Mouse (Mus musculus) heart, embryonic 12.5 days (tissue): Measurements from ENCODE around the gene Mapk8ip3. TPM values are rescaled to one million over a fixed set of nuclear protein-coding genes. Genes with fewer than 3 reads are reported as not detected.

Experiments
- ATAC-seq: fragments of 200-750 bp; cut with Nextera tagmentation; 2 replicates; pipeline ENCODE4 v1.8.0; 2017; ENCODE audit warnings: moderate TSS enrichment, moderate library complexity; ENCODE audit not compliant: insufficient number of reproducible peaks, low FRiP score
- H3K27ac ChIP-seq: fragments of 300-500 bp; sonication (generic); 2 replicates; pipeline ENCODE4 v1.5.1; 2016; ENCODE audit warnings: mild to moderate bottlenecking, moderate library complexity; ENCODE audit not compliant: poor library complexity, severe bottlenecking
- H3K27me3 ChIP-seq: fragments of 300-500 bp; sonication (generic); replicated peaks from 2 replicates; pipeline ENCODE4 v1.6.1; 2016; ENCODE audit warnings: mild to moderate bottlenecking, moderate library complexity
- H3K36me3 ChIP-seq: fragments of 300-500 bp; sonication (generic); 2 replicates; pipeline ENCODE4 v1.6.1; 2016; ENCODE audit warnings: mild to moderate bottlenecking, moderate library complexity
- H3K4me1 ChIP-seq: fragments of 300-500 bp; sonication (generic); replicated peaks from 2 replicates; pipeline ENCODE4 v1.6.1; 2016; ENCODE audit warnings: mild to moderate bottlenecking
- H3K4me2 ChIP-seq: fragments of 300-500 bp; sonication (generic); 2 replicates; pipeline ENCODE4 v1.6.1; 2016; ENCODE audit warnings: mild to moderate bottlenecking, moderate library complexity
- H3K4me3 ChIP-seq: fragments of 300-500 bp; sonication (generic); 2 replicates; pipeline ENCODE4 v1.5.1; 2016; ENCODE audit warnings: mild to moderate bottlenecking
- H3K9ac ChIP-seq: fragments of 300-500 bp; sonication (generic); 2 replicates; pipeline ENCODE4 v1.6.1; 2016; ENCODE audit warnings: mild to moderate bottlenecking, moderate library complexity
- H3K9me3 ChIP-seq: fragments of 300-500 bp; sonication (generic); replicated peaks from 2 replicates; pipeline ENCODE4 v1.6.1; 2016; ENCODE audit warnings: mild to moderate bottlenecking, moderate library complexity
- WGBS: fragments of 180-500 bp; shearing (Covaris S2); methylation state at CpG from one replicate; pipeline ENCODE4 v1.1.7; 2016; 5-methylcytosine and 5-hydroxymethylcytosine counted together
- polyA plus RNA-seq: library from polyadenylated mRNA; unstranded; fragments of >200 nt; fragmentation: Nextera tagmentation; extraction: Ambion mirVana; gene quantifications from 2 replicates; pipeline ENCODE4 v1.2.1, GENCODE M21; 2016

The Mapk8ip3 gene
- polyA plus RNA-seq, 1 experiment from 2014 or later, result 38.4 TPM

DNA sequence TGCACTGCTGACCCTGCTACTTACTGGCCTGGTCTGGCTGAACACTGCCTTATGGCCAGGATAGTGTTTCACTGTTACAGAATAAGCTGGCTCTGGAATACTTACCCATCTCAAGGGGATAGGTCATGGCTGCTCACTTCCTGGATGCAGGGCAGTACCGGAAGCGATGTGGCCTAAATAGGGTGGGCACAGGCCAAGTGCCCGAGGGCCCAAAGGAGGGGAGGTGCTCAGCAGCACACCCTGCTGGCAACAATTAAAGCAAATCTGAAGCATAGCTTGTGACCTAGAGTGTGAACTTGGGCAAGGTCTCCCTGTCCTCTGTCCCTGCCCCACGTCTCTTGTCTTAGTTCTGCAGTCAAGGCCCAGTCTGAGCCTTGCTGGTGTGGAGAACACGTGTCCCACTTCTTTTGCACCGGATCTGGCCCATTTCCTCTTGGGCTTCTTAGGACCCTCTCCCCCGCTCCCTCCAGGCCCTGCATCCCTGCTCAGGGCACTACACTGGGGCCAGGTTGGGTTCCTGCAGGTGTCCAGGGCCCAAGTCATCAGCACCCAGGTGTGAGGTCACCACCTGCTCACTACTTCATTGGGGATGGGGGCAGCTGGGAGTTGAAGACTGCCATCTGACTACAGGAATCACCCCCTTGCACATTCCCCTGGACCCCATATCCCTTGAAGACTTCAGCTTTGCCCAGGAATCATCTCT, 54.9 kb downstream of the Mapk8ip3 start:
- H3K4me2 ChIP-seq, result no peak overlapping the region
- H3K9me3 ChIP-seq, result no peaks in the 10 kb centered on the region
- H3K36me3 ChIP-seq, result peaks cover 20% of the 10 kb centered on the region
- peaks cover 15% of the 10 kb centered on the region for H3K4me1 ChIP-seq
- no peak for ATAC-seq
- no peaks in the 10 kb centered on the region for H3K27me3 ChIP-seq
- H3K4me3 ChIP-seq, result no peak overlapping the region
- no peak overlapping the region for H3K9ac ChIP-seq
- H3K27ac ChIP-seq, result no peak overlapping the region
- WGBS, result 46% methylated on average over 7 of the region's 7 CpGs

DNA sequence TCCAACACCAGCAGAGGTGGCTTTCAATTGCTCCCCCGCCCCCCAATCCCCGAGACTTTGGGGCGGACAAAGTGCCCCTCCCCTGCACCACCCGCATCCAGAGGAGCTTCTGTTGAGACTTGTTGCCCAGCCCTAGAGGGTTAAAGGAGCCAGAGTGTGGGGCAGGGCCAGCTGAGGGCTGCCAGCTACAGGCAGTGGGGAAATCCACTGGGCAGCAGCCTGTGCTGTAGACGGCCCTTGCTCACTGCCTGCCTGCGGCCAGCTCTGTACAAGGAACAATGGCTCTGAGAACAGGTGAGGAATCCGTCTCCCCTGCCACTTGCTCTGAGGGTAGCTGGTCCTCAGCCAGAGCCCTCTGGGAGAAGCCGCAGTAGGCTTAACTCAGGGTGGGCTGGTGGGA, 58.2 kb downstream of the Mapk8ip3 start:
- Histone ChIP-seq H3K4me2 (no peak overlapping the region), H3K9me3 (no peaks in the 10 kb centered on the region), H3K36me3 (peaks cover 12% of the 10 kb centered on the region), H3K4me1 (0 out of 2 replicates have a peak, but pooled peaks cover 5% of the 10 kb centered on the region), H3K4me3 (no peak overlapping the region), H3K9ac (no peak overlapping the region), H3K27me3 (no peaks in the 10 kb centered on the region), H3K27ac (no peak overlapping the region)
- ATAC-seq, result no peak
- WGBS, result 70% methylated on average over 8 of the region's 8 CpGs

DNA sequence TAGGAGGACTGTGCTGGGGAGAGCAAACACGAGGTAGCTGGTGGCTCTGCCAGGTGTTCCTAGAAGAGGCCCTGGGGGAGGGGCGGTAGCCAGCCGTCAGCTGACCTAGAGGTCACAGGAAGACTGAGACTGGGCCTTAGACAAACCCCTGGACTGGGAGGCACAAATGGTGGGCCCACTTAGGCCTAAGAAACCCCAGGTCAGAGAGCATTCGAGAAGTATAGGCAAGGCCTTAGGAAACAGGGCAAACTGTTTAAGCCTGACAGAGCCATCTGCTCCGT, 58.7 kb downstream of the Mapk8ip3 start:
- Histone ChIP-seq H3K9ac (no peak overlapping the region; the same call in 1 of the 2 replicates), H3K36me3 (peaks cover 8% of the 10 kb centered on the region), H3K9me3 (no peaks in the 10 kb centered on the region), H3K27me3 (no peaks in the 10 kb centered on the region), H3K27ac (no peak overlapping the region), H3K4me3 (no peak overlapping the region), H3K4me1 (0 out of 2 replicates have a peak, but pooled peaks cover 5% of the 10 kb centered on the region), H3K4me2 (no peak overlapping the region)
- whole genome bisulfite sequencing, result 40% methylated on average over 5 of the region's 5 CpGs
- ATAC-seq, result 0 out of 2 replicates have a peak, but pooled peaks have one; percentile 5

DNA sequence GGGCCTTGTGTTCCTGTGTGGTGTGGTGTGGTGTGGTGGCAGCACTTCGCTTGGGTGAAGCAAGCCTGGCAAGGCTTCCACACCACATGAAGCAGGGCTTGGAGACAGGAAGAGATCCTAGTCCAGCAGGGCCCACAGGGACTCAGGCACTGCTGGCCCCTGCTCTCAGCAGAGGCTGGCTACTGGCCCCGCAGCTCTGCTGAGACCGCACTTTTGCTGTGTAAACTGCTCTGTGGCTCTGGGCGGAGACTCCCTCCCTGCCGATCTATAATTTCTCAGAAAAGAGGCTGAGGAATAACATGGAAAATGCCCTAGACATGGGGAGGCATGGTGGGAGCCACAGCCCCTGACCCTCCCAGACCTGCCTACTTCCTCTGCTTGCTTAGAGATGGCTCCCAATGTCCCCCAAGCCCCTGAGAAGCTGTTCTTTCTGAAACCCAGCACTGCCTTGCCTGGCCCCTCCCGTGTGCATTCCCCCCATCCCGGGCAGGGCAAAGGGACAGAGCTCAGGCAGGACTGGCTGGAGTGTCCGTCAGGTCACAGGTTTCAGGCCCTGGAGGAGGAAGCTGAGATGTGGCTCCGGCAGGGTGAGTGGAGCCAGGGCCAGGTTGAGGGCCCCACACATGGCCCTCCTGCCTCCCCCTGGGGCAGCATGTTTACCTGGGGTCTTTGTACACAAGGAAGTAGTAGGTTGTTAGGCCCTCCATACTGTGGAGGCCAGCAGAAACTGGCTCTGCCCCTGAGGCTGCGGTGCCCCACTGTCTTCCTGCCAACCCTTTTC, 59.3 kb downstream of the Mapk8ip3 start:
- 0 out of 2 replicates have a peak, but pooled peaks have one; percentile 12 for ATAC-seq
- Histone ChIP-seq H3K4me1 (0 out of 2 replicates have a peak, but pooled peaks cover 5% of the 10 kb centered on the region), H3K4me2 (no peak overlapping the region), H3K36me3 (peaks cover 2% of the 10 kb centered on the region; the same call in 1 of the 2 replicates), H3K27ac (no peak overlapping the region), H3K4me3 (no peak overlapping the region), H3K9me3 (no peaks in the 10 kb centered on the region), H3K27me3 (no peaks in the 10 kb centered on the region), H3K9ac (no peak overlapping the region; the same call in 1 of the 2 replicates)
- 58% methylated on average over 10 of the region's 10 CpGs for WGBS

DNA sequence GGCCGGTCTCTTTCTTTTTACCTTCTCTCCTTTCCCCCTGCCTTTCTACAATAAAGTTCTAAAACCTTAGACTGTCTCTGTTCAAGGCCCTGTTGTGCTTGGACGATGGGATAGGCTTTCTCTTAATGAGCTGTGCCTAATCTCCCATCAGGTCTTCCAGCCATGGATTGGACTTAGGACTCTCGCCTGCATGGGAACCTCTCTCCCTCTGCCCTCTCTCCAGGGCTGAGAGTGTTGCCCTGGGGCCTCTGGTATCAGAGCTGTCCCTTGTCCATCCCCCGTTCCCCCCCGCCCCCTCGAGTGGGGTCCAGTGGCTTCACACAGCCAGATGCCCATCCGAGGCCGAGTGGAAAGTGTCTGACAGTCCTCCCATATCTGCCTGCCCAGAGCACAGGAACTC, 61.8 kb downstream of the Mapk8ip3 start:
- no peaks in the 10 kb centered on the region for H3K27me3 ChIP-seq
- no peaks in the 10 kb centered on the region for H3K36me3 ChIP-seq
- no peak overlapping the region for H3K9ac ChIP-seq
- WGBS, result 63% methylated on average over 8 of the region's 8 CpGs
- no peaks in the 10 kb centered on the region for H3K9me3 ChIP-seq
- no peak overlapping the region for H3K27ac ChIP-seq
- no peak overlapping the region for H3K4me2 ChIP-seq
- ATAC-seq, result no peak
- no peaks in the 10 kb centered on the region for H3K4me1 ChIP-seq
- H3K4me3 ChIP-seq, result no peak overlapping the region

DNA sequence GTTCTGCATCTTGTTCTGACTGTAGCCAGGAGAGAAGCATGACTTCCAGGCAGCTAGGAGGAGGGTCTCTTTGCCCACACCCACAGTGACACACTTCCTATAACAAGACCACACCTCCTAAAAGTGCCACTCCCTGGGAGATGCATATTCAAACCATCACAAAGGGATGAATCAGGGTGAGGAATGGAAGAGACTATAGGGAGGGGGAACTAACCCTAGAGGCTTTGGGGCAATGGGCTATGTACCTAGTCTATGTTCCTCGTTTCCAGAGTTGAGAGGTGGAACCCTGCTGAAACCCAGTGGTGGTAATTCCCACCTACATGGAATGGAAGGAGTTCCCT, 62.4 kb downstream of the Mapk8ip3 start:
- H3K4me1 ChIP-seq, result no peaks in the 10 kb centered on the region
- H3K9me3 ChIP-seq, result no peaks in the 10 kb centered on the region
- no peak overlapping the region for H3K4me3 ChIP-seq
- no peak overlapping the region for H3K9ac ChIP-seq
- H3K4me2 ChIP-seq, result no peak overlapping the region
- 57% methylated on average over 1 of the region's 1 CpGs for WGBS
- no peak overlapping the region for H3K27ac ChIP-seq
- no peaks in the 10 kb centered on the region for H3K27me3 ChIP-seq
- H3K36me3 ChIP-seq, result no peaks in the 10 kb centered on the region
- no peak for ATAC-seq

DNA sequence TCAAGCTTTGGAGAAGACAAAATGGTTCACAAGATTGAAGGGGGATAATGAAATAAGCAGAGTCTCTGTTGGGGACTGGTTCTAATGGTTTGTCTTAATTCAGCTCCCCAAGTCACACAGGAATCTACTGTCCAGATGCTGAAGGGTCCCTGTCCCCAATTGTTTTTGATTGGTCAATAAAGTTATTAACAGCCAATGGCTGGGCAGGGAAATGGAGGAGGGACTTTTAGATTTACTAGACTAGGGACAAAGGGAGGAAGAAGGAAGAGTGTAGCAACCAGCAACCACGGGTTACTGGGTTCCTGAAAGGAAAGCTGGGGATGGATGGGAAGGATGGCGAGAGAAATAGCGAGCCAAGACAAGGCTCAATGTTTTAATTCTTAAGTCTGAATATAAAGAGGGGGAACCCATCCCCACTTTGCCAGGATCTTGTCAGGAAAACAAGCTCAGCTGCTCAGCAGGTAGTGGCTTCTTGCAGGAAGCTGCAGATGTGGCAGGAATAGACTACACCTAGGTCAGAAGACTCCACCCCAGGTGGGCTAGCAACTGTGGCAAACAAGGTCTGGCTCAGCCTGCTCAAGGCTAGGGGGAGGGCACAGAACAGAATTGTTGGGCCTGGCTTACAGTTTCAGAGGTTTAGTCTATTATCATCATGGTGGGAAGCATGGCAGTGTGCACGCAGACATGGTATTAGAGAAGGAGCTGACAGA, 62.9 kb downstream of the Mapk8ip3 start:
- WGBS, result 34% methylated on average over 4 of the region's 4 CpGs
- ATAC-seq, result no peak

DNA sequence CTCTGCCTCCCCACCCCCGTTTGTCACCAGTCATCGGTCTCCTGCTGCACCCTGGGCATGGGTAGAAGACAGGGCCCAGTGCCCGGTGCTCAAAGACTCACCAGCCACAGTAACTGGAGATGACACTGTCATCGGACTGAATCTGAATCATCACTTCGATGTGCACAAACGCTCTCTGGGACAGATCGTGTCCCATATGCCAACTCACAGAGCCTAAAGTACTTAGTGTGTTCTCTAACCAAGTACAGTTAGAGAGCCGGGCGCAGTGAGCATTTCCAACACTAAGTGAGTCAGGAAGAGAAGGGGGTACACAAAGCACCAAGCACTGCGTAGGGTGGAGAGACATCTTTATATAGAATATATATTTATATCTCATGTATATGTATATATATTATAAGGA, 68.9 kb downstream of the Mapk8ip3 start:
- H3K4me1 ChIP-seq, result no peaks in the 10 kb centered on the region
- no peak overlapping the region for H3K4me2 ChIP-seq
- peaks cover 10% of the 10 kb centered on the region; the same call in 1 of the 2 replicates for H3K36me3 ChIP-seq
- 88% methylated on average over 10 of the region's 10 CpGs for WGBS
- H3K9me3 ChIP-seq, result no peaks in the 10 kb centered on the region
- no peak for ATAC-seq
- H3K4me3 ChIP-seq, result no peak overlapping the region
- H3K27ac ChIP-seq, result no peak overlapping the region
- H3K27me3 ChIP-seq, result no peaks in the 10 kb centered on the region
- no peak overlapping the region for H3K9ac ChIP-seq

More for the DNA sequence above, 62.9 kb downstream of the Mapk8ip3 start:
- Histone ChIP-seq H3K27me3 (no peaks in the 10 kb centered on the region), H3K9ac (no peak overlapping the region), H3K4me1 (no peaks in the 10 kb centered on the region), H3K4me3 (no peak overlapping the region), H3K36me3 (no peaks in the 10 kb centered on the region), H3K4me2 (no peak overlapping the region), H3K9me3 (no peaks in the 10 kb centered on the region), H3K27ac (no peak overlapping the region)

DNA sequence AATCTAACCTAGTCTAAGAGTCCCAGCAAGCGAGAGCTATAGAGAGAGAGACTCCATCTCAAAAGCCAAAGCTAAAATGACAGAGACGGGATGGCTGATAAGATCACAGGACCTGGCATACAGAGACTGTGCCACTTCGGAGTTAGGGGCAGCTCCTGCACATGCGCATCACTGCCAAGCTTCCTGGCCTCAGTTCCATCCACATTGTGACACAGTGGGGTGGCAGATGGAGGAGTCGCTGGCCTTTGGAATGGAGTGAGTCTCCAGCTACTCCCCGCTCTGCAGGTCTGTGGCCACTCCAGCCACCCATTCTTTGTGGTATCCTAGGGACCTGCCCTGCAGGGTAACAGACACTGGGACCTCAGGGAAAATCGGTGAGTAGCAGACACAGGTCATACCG, 71.0 kb downstream of the Mapk8ip3 start, which contains the start of gene Igfals:
Gene Igfals (plus strand): TSS at position 222 of the 400 bp plus-strand sequence.
- peaks cover 29% of the 10 kb centered on the region for H3K36me3 ChIP-seq

DNA sequence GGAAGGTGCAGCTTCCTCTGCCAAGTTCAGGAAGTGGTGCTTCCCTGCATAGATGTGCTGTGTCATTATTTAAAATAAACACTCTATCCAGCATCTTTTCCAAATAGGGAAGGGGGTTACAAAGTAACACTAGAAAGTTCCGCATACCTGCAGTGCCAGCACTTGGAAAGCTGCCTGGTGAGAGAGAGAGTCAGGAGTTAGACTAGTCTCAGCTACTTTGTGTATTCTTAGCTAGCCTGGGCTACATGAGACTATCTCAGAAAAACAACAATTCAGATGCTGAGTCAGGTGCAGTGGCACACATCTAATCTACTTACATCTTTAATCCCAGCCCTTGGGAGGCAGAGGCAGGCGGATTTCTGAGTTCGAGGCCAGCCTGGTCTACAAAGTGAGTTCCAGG, 75.0 kb downstream of the Mapk8ip3 start:
- H3K4me1 ChIP-seq, result no peaks in the 10 kb centered on the region
- H3K27me3 ChIP-seq, result no peaks in the 10 kb centered on the region
- 88% methylated on average over 3 of the region's 3 CpGs for WGBS
- H3K36me3 ChIP-seq, result peaks cover 52% of the 10 kb centered on the region
- no peak overlapping the region for H3K27ac ChIP-seq
- no peaks in the 10 kb centered on the region for H3K9me3 ChIP-seq
- H3K9ac ChIP-seq, result no peak overlapping the region
- no peak overlapping the region for H3K4me2 ChIP-seq
- ATAC-seq, result no peak
- H3K4me3 ChIP-seq, result no peak overlapping the region

More for the DNA sequence above, 71.0 kb downstream of the Mapk8ip3 start, which contains the start of gene Igfals:
- H3K9me3 ChIP-seq, result no peaks in the 10 kb centered on the region
- no peak within 1 kb of the TSS for H3K9ac ChIP-seq
- WGBS, result 87% methylated on average over 8 of the region's 8 CpGs
- no peaks in the 10 kb centered on the region for H3K27me3 ChIP-seq
- ATAC-seq, result no peak
- H3K27ac ChIP-seq, result no peak within 1 kb of the TSS
- no peaks in the 10 kb centered on the region for H3K4me1 ChIP-seq
- H3K4me3 ChIP-seq, result no peak within 1 kb of the TSS
- H3K4me2 ChIP-seq, result no peak within 1 kb of the TSS

DNA sequence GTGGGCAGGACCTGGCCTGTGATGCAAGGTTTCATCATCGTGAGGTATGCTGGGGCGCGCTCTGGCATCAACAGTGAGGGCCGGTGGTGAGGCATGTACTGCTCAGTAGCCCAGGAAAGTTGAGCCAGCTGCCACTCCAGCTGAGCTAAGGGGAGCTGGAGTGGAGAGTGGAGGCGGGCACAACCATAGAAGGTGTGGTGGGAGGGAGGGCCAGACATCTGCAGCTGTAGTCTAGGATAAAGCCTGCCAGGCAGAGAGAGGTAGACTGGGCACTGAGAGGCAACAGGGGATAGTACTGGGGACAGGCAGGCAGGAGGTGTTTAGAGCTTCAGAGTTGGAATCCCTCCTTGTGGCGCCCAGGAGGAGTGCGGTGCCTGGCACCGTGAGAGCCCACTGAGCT, 76.7 kb downstream of the Mapk8ip3 start:
- peaks cover 64% of the 10 kb centered on the region for H3K36me3 ChIP-seq
- H3K27me3 ChIP-seq, result no peaks in the 10 kb centered on the region
- no peak for ATAC-seq
- H3K4me1 ChIP-seq, result no peaks in the 10 kb centered on the region
- no peak overlapping the region for H3K4me2 ChIP-seq
- H3K4me3 ChIP-seq, result no peak overlapping the region
- H3K9me3 ChIP-seq, result no peaks in the 10 kb centered on the region
- H3K9ac ChIP-seq, result no peak overlapping the region
- 84% methylated on average over 8 of the region's 8 CpGs for WGBS
- no peak overlapping the region for H3K27ac ChIP-seq
